Mouse (Mus musculus): ENCODE results near the gene H1foo. TPM values are rescaled to one million over a fixed set of nuclear protein-coding genes. Genes with fewer than 3 reads are reported as not detected.
A peak's percentile ranks its signal among the peaks of the same experiment; 100 is the strongest.

H1foo gene
- polyA plus RNA-seq, 1 experiment from 2014 or later, result not detected

GRCm38 (mm10) chr6:115994146-115994876 is 49.6 kb downstream of the H1foo start:
- under 1% methylated on average over 86 of the region's 93 CpGs for WGBS
- peak overlapping the region; percentile 60 for H3K9ac ChIP-seq (ENCODE audit: low read length)
- H3K4me3 ChIP-seq (ENCODE audit: low read depth, low read length), result peak overlapping the region; percentile 62
- peak overlapping the region; percentile 79 for H3K27ac ChIP-seq (ENCODE audit: low read depth)
- H3K9me3 ChIP-seq (ENCODE audit: control insufficient read depth, low read length), result no peaks in the 10 kb centered on the region
- H3K36me3 ChIP-seq (ENCODE audit: control insufficient read depth, insufficient read depth, low read length), result no peaks in the 10 kb centered on the region
- ATAC-seq (replicated peaks; ENCODE audit: low FRiP score, low TSS enrichment, low read depth) (no peak), DNase-seq (ENCODE audit: low spot score) (no peak)
- peak overlapping the region; percentile 93 for H3K4me2 ChIP-seq (ENCODE audit: low read length)
- H3K4me1 ChIP-seq (replicated peaks; ENCODE audit: control insufficient read depth, insufficient read depth, low read length), result peaks cover 42% of the 10 kb centered on the region
- peaks cover 20% of the 10 kb centered on the region for H3K27me3 ChIP-seq (replicated peaks; ENCODE audit: control insufficient read depth, insufficient read depth, low read length)

GRCm38 (mm10) chr6:115994877-115995520 is 50.3 kb downstream of the H1foo start, which contains the start of gene Plxnd1:
Gene Plxnd1, minus strand, starts transcription at chr6:115995005.
- Histone ChIP-seq H3K27ac (ENCODE audit: low read depth) (peak within 1 kb of the TSS; percentile 79), H3K4me1 (replicated peaks; ENCODE audit: control insufficient read depth, insufficient read depth, low read length) (peaks cover 42% of the 10 kb centered on the region), H3K9me3 (ENCODE audit: control insufficient read depth, low read length) (no peaks in the 10 kb centered on the region), H3K36me3 (ENCODE audit: control insufficient read depth, insufficient read depth, low read length) (no peaks in the 10 kb centered on the region), H3K9ac (ENCODE audit: low read length) (peak within 1 kb of the TSS; percentile 60), H3K27me3 (replicated peaks; ENCODE audit: control insufficient read depth, insufficient read depth, low read length) (peaks cover 20% of the 10 kb centered on the region), H3K4me2 (ENCODE audit: low read length) (peak within 1 kb of the TSS; percentile 93), H3K4me3 (ENCODE audit: low read depth, low read length) (peak within 1 kb of the TSS; percentile 62)
- peak; percentile 97 for DNase-seq (ENCODE audit: low spot score)
- peak; percentile 82 for ATAC-seq (replicated peaks; ENCODE audit: low FRiP score, low TSS enrichment, low read depth)
- under 1% methylated on average over 27 of the region's 51 CpGs for WGBS

- peak overlapping the region; percentile 62; the same call in 1 of the 2 replicates for H3K4me3 ChIP-seq (ENCODE audit: low read depth, low read length)
- no peak for DNase-seq (ENCODE audit: low spot score)
- 56% methylated on average over 4 of the region's 4 CpGs for WGBS
- H3K9me3 ChIP-seq (ENCODE audit: control insufficient read depth, low read length), result no peaks in the 10 kb centered on the region
- no peak overlapping the region for H3K9ac ChIP-seq (ENCODE audit: low read length)
- peaks cover 20% of the 10 kb centered on the region for H3K27me3 ChIP-seq (replicated peaks; ENCODE audit: control insufficient read depth, insufficient read depth, low read length)
- peaks cover 42% of the 10 kb centered on the region for H3K4me1 ChIP-seq (replicated peaks; ENCODE audit: control insufficient read depth, insufficient read depth, low read length)
- peak overlapping the region; percentile 79 for H3K27ac ChIP-seq (ENCODE audit: low read depth)
- no peak for ATAC-seq (replicated peaks; ENCODE audit: low FRiP score, low TSS enrichment, low read depth)
- H3K4me2 ChIP-seq (ENCODE audit: low read length), result peak overlapping the region; percentile 93
- no peaks in the 10 kb centered on the region for H3K36me3 ChIP-seq (ENCODE audit: control insufficient read depth, insufficient read depth, low read length)
These were observed 50.8 kb downstream of the H1foo start for GRCm38 (mm10) chr6:115995531-115995941.

- Histone ChIP-seq H3K4me1 (replicated peaks; ENCODE audit: control insufficient read depth, insufficient read depth, low read length) (peaks cover 42% of the 10 kb centered on the region), H3K9ac (ENCODE audit: low read length) (no peak overlapping the region)
- WGBS, result 30% methylated on average over 6 of the region's 6 CpGs
These were observed 51.6 kb downstream of the H1foo start for GRCm38 (mm10) chr6:115996171-115996851.

DNA sequence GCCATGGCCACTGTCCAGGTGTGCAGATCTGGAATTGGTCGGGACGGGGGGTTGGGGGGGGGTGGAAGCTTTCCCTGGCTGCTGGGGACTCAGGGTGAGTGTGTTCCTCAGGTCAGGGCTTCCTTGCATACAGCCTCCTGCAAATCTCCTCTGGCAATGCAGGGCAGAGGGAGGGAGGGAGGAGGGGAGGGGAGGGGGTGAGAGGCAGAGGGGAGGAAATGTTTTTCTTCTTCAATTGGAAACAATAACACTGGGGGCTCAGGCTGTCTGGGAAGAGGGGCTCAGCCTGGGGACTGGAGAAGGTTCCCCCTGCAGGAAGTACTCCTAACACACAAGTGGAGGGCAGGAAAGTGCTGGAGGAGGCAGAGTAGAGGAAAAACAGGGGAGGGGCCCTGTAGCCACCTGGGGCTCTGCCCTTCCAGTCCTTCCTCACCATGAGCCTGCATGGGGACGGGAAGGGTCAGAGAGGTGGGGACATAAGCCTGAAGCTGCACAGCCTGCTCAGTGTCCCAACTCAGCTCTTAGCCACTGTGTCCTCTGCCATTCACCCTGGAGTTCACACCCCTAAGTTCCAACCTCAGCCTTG is 53.1 kb downstream of the H1foo start:
- H3K9ac ChIP-seq (ENCODE audit: low read length), result no peak overlapping the region

More at GRCm38 (mm10) chr6:115996171-115996851, 51.6 kb downstream of the H1foo start:
- no peaks in the 10 kb centered on the region for H3K36me3 ChIP-seq (ENCODE audit: control insufficient read depth, insufficient read depth, low read length)
- ATAC-seq (replicated peaks; ENCODE audit: low FRiP score, low TSS enrichment, low read depth), result no peak
- H3K27ac ChIP-seq (ENCODE audit: low read depth), result peak overlapping the region; percentile 79
- no peaks in the 10 kb centered on the region for H3K9me3 ChIP-seq (ENCODE audit: control insufficient read depth, low read length)
- peaks cover 20% of the 10 kb centered on the region for H3K27me3 ChIP-seq (replicated peaks; ENCODE audit: control insufficient read depth, insufficient read depth, low read length)
- no peak overlapping the region for H3K4me2 ChIP-seq (ENCODE audit: low read length)
- H3K4me3 ChIP-seq (ENCODE audit: low read depth, low read length), result no peak overlapping the region
- DNase-seq (ENCODE audit: low spot score), result no peak

GRCm38 (mm10) chr6:115998758-115999157 is 54.0 kb downstream of the H1foo start:
- WGBS, result 80% methylated on average over 7 of the region's 7 CpGs
- DNase-seq (ENCODE audit: low spot score), result no peak
- H3K27ac ChIP-seq (ENCODE audit: low read depth), result no peak overlapping the region
- no peak overlapping the region for H3K9ac ChIP-seq (ENCODE audit: low read length)
- no peak overlapping the region for H3K4me3 ChIP-seq (ENCODE audit: low read depth, low read length)
- no peaks in the 10 kb centered on the region for H3K9me3 ChIP-seq (ENCODE audit: control insufficient read depth, low read length)
- H3K27me3 ChIP-seq (replicated peaks; ENCODE audit: control insufficient read depth, insufficient read depth, low read length), result peaks cover 6% of the 10 kb centered on the region
- peaks cover 31% of the 10 kb centered on the region for H3K4me1 ChIP-seq (replicated peaks; ENCODE audit: control insufficient read depth, insufficient read depth, low read length)
- H3K36me3 ChIP-seq (ENCODE audit: control insufficient read depth, insufficient read depth, low read length), result no peaks in the 10 kb centered on the region
- no peak overlapping the region for H3K4me2 ChIP-seq (ENCODE audit: low read length)
- ATAC-seq (replicated peaks; ENCODE audit: low FRiP score, low TSS enrichment, low read depth), result no peak

More for the DNA sequence above, 53.1 kb downstream of the H1foo start:
- H3K9me3 ChIP-seq (ENCODE audit: control insufficient read depth, low read length), result no peaks in the 10 kb centered on the region
- no peak overlapping the region for H3K4me2 ChIP-seq (ENCODE audit: low read length)
- H3K4me1 ChIP-seq (replicated peaks; ENCODE audit: control insufficient read depth, insufficient read depth, low read length), result peaks cover 37% of the 10 kb centered on the region
- peaks cover 15% of the 10 kb centered on the region for H3K27me3 ChIP-seq (replicated peaks; ENCODE audit: control insufficient read depth, insufficient read depth, low read length)
- no peak overlapping the region for H3K4me3 ChIP-seq (ENCODE audit: low read depth, low read length)
- ATAC-seq (replicated peaks; ENCODE audit: low FRiP score, low TSS enrichment, low read depth) (no peak), DNase-seq (ENCODE audit: low spot score) (no peak)
- H3K27ac ChIP-seq (ENCODE audit: low read depth), result peak overlapping the region; percentile 49; the same call in 1 of the 2 replicates
- 9% methylated on average over 3 of the region's 3 CpGs for WGBS
- no peaks in the 10 kb centered on the region for H3K36me3 ChIP-seq (ENCODE audit: control insufficient read depth, insufficient read depth, low read length)

- H3K27me3 ChIP-seq (replicated peaks; ENCODE audit: control insufficient read depth, insufficient read depth, low read length), result peaks cover 1% of the 10 kb centered on the region; the same call in 1 of the 2 replicates
- no peak overlapping the region for H3K9ac ChIP-seq (ENCODE audit: low read length)
- H3K4me1 ChIP-seq (replicated peaks; ENCODE audit: control insufficient read depth, insufficient read depth, low read length), result peaks cover 31% of the 10 kb centered on the region
- WGBS, result 83% methylated on average over 2 of the region's 2 CpGs
- no peak for DNase-seq (ENCODE audit: low spot score)
- no peak for ATAC-seq (replicated peaks; ENCODE audit: low FRiP score, low TSS enrichment, low read depth)
- H3K4me3 ChIP-seq (ENCODE audit: low read depth, low read length), result no peak overlapping the region
- no peaks in the 10 kb centered on the region for H3K36me3 ChIP-seq (ENCODE audit: control insufficient read depth, insufficient read depth, low read length)
- H3K4me2 ChIP-seq (ENCODE audit: low read length), result no peak overlapping the region
- no peaks in the 10 kb centered on the region for H3K9me3 ChIP-seq (ENCODE audit: control insufficient read depth, low read length)
- H3K27ac ChIP-seq (ENCODE audit: low read depth), result no peak overlapping the region
These were observed 54.5 kb downstream of the H1foo start for GRCm38 (mm10) chr6:115999227-115999626.
